Mouse (Mus musculus) embryonic facial prominence, embryonic 12.5 days (tissue): ENCODE measurements at regions not wholly inside any gene's neighbourhood (a gene's known extent, or its start where the extent isn't known, plus 50 kb on each side); places are given as distances from the start of the nearest gene placed in this dataset.
"Not testable (repeated sequence)": the region's sequence is repeated elsewhere in the genome, so short reads cannot be mapped to it uniquely, and the experiment has no call there.

Source experiments
- ATAC-seq: fragments of 200-750 bp; cut with Nextera tagmentation; 2 replicates; pipeline ENCODE4 v1.8.0; 2017; ENCODE audit not compliant: insufficient number of reproducible peaks, insufficient read depth, low FRiP score, low TSS enrichment
- H3K27ac ChIP-seq: fragments of 300-500 bp; sonication (generic); 2 replicates; pipeline ENCODE4 v1.5.1; 2016; ENCODE audit warnings: mild to moderate bottlenecking
- H3K27me3 ChIP-seq: fragments of 300-500 bp; sonication (generic); 2 replicates; pipeline ENCODE4 v1.6.1; 2016; ENCODE audit warnings: mild to moderate bottlenecking, moderate library complexity
- H3K36me3 ChIP-seq: fragments of 300-500 bp; sonication (generic); 2 replicates; pipeline ENCODE4 v1.6.1; 2016; ENCODE audit warnings: mild to moderate bottlenecking
- H3K4me1 ChIP-seq: fragments of 300-500 bp; sonication (generic); 2 replicates; pipeline ENCODE4 v1.6.1; 2016
- H3K4me2 ChIP-seq: fragments of 300-500 bp; sonication (generic); replicated peaks from 2 replicates; pipeline ENCODE4 v1.6.1; 2016; ENCODE audit warnings: mild to moderate bottlenecking, moderate library complexity
- H3K4me3 ChIP-seq: fragments of 300-500 bp; sonication (generic); 2 replicates; pipeline ENCODE4 v1.5.1; 2016; ENCODE audit warnings: mild to moderate bottlenecking
- H3K9ac ChIP-seq: fragments of 300-500 bp; sonication (generic); 2 replicates; pipeline ENCODE4 v1.6.1; 2016; ENCODE audit warnings: mild to moderate bottlenecking, moderate library complexity
- H3K9me3 ChIP-seq: fragments of 300-500 bp; sonication (generic); 2 replicates; pipeline ENCODE4 v1.6.1; 2016; ENCODE audit warnings: mild to moderate bottlenecking, moderate library complexity
- WGBS: fragments of 180-500 bp; shearing (Covaris S2); methylation state at CpG from one replicate; pipeline ENCODE4 v1.1.7; 2016; 5-methylcytosine and 5-hydroxymethylcytosine counted together

DNA sequence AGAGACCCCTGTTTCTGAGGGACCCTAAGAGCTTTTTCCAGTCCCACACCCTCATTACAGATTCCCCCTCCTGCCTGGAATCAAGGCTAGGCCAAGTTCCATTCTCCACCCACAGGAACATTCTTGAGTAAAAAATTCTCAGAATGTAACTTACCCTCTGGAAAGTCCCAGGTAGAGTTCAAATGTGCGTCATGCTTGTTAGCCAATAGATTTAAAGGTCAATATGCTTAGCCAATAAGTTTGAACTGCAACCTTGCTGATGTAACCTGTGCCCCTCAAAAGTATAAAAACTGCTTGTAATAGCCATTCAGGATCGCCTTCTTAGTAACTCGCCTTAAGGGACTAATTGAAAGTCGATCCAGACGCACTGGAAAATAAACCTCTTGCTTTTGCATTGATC is 77.7 kb upstream of the Thpo start:
- not testable (repeated sequence) for H3K9ac ChIP-seq, H3K36me3 ChIP-seq, H3K27ac ChIP-seq, ATAC-seq, H3K9me3 ChIP-seq, H3K4me2 ChIP-seq, H3K4me3 ChIP-seq, H3K27me3 ChIP-seq, H3K4me1 ChIP-seq
- WGBS: 52% methylated on average over 5 of the region's 5 CpGs

DNA sequence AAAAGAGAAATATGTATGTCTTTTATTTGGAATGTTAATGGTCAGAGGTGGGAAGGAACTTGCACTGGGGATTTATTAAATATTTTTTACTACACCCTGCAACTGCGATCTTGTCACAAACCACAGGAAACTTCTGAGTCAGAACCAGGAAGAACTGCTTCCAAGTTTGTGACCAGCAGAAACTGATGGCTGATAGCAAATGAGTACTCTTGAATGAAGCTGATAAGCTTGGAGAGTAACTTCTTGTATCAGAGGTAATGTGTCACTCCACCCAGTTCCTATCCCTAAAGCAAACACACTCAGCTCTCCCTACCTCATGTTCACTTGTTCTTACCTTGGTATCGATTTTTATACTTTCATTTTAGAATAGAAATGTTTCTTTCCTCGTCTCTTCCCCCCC is 76.0 kb upstream of the Thpo start:
- Histone ChIP-seq H3K4me3 (no peak overlapping the region), H3K36me3 (no peaks in the 10 kb centered on the region), H3K9me3 (no peaks in the 10 kb centered on the region), H3K27ac (no peak overlapping the region), H3K9ac (no peak overlapping the region), H3K4me2 (no peak overlapping the region), H3K27me3 (no peaks in the 10 kb centered on the region), H3K4me1 (peaks cover 2% of the 10 kb centered on the region; the same call in 1 of the 2 replicates)
- no peak for ATAC-seq
- 89% methylated on average over 3 of the region's 3 CpGs for WGBS

- no peak overlapping the region for H3K27ac ChIP-seq
- H3K27me3 ChIP-seq: no peaks in the 10 kb centered on the region
- no peak overlapping the region for H3K4me3 ChIP-seq
- ATAC-seq: no peak
- H3K4me1 ChIP-seq: peaks cover 9% of the 10 kb centered on the region; the same call in 1 of the 2 replicates
- no peaks in the 10 kb centered on the region for H3K9me3 ChIP-seq
- no peaks in the 10 kb centered on the region for H3K36me3 ChIP-seq
- no peak overlapping the region for H3K4me2 ChIP-seq
- H3K9ac ChIP-seq: no peak overlapping the region
- WGBS: 72% methylated on average over 2 of the region's 2 CpGs
Measured at GRCm38 (mm10) chr16:20808263-20808662, 74.0 kb upstream of the Thpo start.

- H3K27me3 ChIP-seq: no peaks in the 10 kb centered on the region
Measured at GRCm38 (mm10) chr16:20806739-20807138, 72.4 kb upstream of the Thpo start.

DNA sequence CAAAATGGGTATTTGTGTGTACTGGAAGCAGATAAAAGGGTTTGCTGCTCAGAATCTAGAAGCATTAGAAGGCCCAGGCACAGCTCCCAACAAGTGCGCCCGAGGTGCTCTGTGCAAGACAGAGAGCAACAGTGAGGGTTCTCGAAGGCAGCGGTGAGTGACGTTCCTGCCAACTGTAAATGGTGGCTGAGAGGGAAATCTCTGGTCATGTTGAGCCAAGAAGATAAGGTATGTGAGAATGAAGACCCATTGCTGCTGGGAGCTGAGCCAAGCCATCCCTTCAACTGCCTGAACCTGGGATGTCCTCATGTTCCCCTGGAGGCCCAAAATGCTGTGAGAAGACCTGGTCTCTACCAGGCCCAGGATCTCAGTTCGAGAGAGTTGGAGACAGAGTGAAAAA is 71.5 kb upstream of the Thpo start:
- no peaks in the 10 kb centered on the region for H3K27me3 ChIP-seq
- no peak overlapping the region for H3K9ac ChIP-seq
- H3K27ac ChIP-seq: no peak overlapping the region
- WGBS: 83% methylated on average over 6 of the region's 6 CpGs
- no peak overlapping the region for H3K4me3 ChIP-seq
- no peak for ATAC-seq
- H3K4me2 ChIP-seq: no peak overlapping the region
- peaks cover 9% of the 10 kb centered on the region; the same call in 1 of the 2 replicates for H3K4me1 ChIP-seq
- no peaks in the 10 kb centered on the region for H3K36me3 ChIP-seq
- no peaks in the 10 kb centered on the region for H3K9me3 ChIP-seq

More at GRCm38 (mm10) chr16:20806739-20807138, 72.4 kb upstream of the Thpo start:
- 84% methylated on average over 7 of the region's 7 CpGs for WGBS
- peaks cover 9% of the 10 kb centered on the region; the same call in 1 of the 2 replicates for H3K4me1 ChIP-seq
- ATAC-seq: no peak
- no peak overlapping the region for H3K9ac ChIP-seq
- no peak overlapping the region for H3K4me2 ChIP-seq
- H3K27ac ChIP-seq: no peak overlapping the region
- no peaks in the 10 kb centered on the region for H3K36me3 ChIP-seq
- H3K4me3 ChIP-seq: no peak overlapping the region
- no peaks in the 10 kb centered on the region for H3K9me3 ChIP-seq

DNA sequence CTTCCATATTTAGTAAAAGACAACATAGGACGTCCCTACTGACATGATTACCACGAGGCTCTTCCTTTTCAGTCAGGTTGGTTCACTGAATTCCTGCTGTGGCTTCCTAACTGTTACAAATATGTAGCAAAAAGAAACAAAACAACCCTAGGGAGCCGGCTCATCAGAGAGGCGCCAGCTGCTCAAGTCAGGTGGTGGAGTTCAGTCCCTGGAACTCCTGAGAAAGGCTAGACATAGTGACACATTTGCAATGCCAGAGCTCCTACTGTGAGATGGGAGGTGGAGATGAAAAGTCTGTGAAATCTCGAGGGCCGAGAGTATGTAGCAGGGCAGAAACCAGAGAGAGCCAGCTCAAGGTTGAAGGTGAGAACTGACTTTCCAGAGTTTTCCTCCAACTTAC is 70.8 kb upstream of the Thpo start:
- Histone ChIP-seq H3K9me3 (no peaks in the 10 kb centered on the region), H3K27me3 (no peaks in the 10 kb centered on the region), H3K4me2 (peak overlapping the region; percentile 48), H3K36me3 (no peaks in the 10 kb centered on the region), H3K4me1 (peaks cover 9% of the 10 kb centered on the region; the same call in 1 of the 2 replicates), H3K27ac (peak overlapping the region; percentile 82), H3K4me3 (no peak overlapping the region), H3K9ac (peak overlapping the region; percentile 43; the same call in 1 of the 2 replicates)
- no peak for ATAC-seq
- WGBS: 6% methylated on average over 6 of the region's 6 CpGs

DNA sequence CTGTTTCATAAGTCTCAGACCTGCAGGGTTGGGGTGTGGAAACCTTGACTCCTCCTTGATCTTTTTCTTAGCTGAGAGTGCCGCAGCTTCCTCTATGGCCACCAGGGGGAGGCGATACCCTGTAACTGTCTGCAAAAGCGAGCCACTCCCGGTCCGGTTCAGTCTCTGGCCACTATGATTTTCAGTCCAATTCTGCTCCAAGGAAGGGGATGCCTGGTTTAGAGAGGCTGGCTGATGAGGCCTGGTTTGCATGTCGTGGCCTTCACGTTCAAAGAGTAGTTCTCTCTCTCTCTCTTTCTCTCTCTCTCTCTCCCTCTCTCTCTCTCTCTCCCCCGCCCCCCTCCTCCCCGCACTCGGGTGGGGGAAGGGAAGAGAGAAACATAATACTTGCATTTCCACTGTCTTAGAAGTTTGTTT is 70.3 kb upstream of the Thpo start:
- H3K36me3 ChIP-seq: no peaks in the 10 kb centered on the region
- peak overlapping the region; percentile 48 for H3K4me2 ChIP-seq
- no peaks in the 10 kb centered on the region for H3K9me3 ChIP-seq
- H3K27me3 ChIP-seq: no peaks in the 10 kb centered on the region
- peak overlapping the region; percentile 26 for H3K4me3 ChIP-seq
- peak; percentile 69; the same call in 1 of the 2 replicates for ATAC-seq
- H3K4me1 ChIP-seq: peaks cover 9% of the 10 kb centered on the region; the same call in 1 of the 2 replicates
- H3K27ac ChIP-seq: peak overlapping the region; percentile 82
- 0% methylated on average over 8 of the region's 10 CpGs for WGBS
- peak overlapping the region; percentile 43; the same call in 1 of the 2 replicates for H3K9ac ChIP-seq

- Histone ChIP-seq H3K9ac (no peak overlapping the region), H3K9me3 (no peaks in the 10 kb centered on the region), H3K27ac (no peak overlapping the region), H3K4me2 (no peak overlapping the region), H3K27me3 (no peaks in the 10 kb centered on the region), H3K4me3 (no peak overlapping the region), H3K36me3 (no peaks in the 10 kb centered on the region), H3K4me1 (peaks cover 9% of the 10 kb centered on the region; the same call in 1 of the 2 replicates)
- WGBS: 68% methylated on average over 7 of the region's 7 CpGs
- ATAC-seq: no peak; the same call in 1 of the 2 replicates
Measured at GRCm38 (mm10) chr16:20803278-20803930, 69.1 kb upstream of the Thpo start.

DNA sequence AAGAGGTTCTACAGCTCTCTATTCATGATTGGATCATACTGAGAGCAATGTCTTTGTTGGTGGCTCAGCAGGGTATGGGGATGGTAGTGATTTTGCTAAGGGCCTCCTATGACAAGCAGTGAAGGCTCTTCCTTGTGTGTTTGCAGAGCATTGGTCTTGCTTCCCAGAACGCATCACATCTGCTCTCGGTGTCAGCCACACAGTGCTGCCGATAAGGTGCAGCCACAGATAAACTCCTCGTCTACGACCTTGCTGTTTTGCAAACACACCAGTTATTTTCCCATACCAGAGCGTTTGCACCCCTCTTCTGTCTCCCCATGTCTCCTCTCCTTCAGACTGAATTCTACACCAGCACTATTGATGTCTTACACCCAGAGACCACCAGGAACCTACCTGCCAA is 68.4 kb upstream of the Thpo start:
- Histone ChIP-seq H3K36me3 (no peaks in the 10 kb centered on the region), H3K9ac (no peak overlapping the region), H3K27ac (no peak overlapping the region), H3K4me3 (no peak overlapping the region), H3K4me1 (peaks cover 9% of the 10 kb centered on the region; the same call in 1 of the 2 replicates), H3K27me3 (no peaks in the 10 kb centered on the region), H3K4me2 (no peak overlapping the region), H3K9me3 (no peaks in the 10 kb centered on the region)
- no peak for ATAC-seq
- 85% methylated on average over 6 of the region's 6 CpGs for WGBS

DNA sequence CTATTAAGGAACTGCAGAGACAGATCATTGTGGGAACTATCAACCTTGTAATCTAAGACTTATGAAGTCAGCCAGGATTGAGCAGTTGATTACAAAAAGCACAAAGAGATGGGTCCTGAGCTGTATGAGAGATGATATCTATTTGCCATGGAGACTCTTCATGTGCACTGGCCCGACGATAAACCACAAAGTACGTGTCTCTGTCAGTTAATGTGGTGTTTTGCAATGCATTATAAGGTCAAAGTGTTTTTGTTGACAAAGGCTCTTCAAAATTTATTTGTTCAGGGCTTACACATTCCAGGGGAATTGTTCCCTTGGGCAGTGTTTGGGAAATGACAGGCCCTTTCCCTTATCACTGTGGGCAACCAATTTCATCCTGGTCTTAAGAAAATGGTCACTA is 65.7 kb upstream of the Thpo start:
- no peaks in the 10 kb centered on the region for H3K9me3 ChIP-seq
- no peak overlapping the region for H3K4me2 ChIP-seq
- H3K9ac ChIP-seq: no peak overlapping the region
- no peaks in the 10 kb centered on the region for H3K36me3 ChIP-seq
- H3K4me3 ChIP-seq: no peak overlapping the region
- 80% methylated on average over 3 of the region's 3 CpGs for WGBS
- H3K27me3 ChIP-seq: no peaks in the 10 kb centered on the region
- peaks cover 4% of the 10 kb centered on the region; the same call in 1 of the 2 replicates for H3K4me1 ChIP-seq
- ATAC-seq: no peak
- no peak overlapping the region for H3K27ac ChIP-seq

DNA sequence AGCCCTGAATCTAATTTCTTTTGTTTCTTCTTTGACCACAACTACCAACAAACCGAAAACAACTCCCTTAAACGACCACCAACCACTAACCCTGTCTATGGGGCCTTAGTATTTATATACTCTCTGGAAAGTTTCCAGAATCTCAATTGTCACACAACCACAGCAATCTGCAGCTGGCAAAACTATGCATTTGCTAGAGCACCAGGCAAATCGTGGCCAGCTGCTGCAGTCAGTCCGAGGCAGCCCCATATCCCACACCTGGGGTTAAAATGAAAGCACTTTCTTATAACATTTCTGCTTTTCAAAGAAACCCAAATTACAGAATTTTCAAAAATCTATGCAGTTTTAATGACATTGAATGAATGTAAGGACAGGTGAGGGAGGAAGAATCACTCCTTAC is 63.8 kb upstream of the Thpo start:
- WGBS: 47% methylated on average over 4 of the region's 4 CpGs
- Histone ChIP-seq H3K27me3 (no peaks in the 10 kb centered on the region), H3K4me1 (no peaks in the 10 kb centered on the region), H3K36me3 (no peaks in the 10 kb centered on the region), H3K4me3 (no peak overlapping the region), H3K27ac (no peak overlapping the region), H3K9me3 (no peaks in the 10 kb centered on the region), H3K9ac (no peak overlapping the region), H3K4me2 (no peak overlapping the region)
- no peak for ATAC-seq

- WGBS: 72% methylated on average over 1 of the region's 1 CpGs
- ATAC-seq: no peak
- Histone ChIP-seq H3K4me3 (no peak overlapping the region), H3K4me1 (no peaks in the 10 kb centered on the region), H3K4me2 (no peak overlapping the region), H3K9ac (no peak overlapping the region), H3K9me3 (no peaks in the 10 kb centered on the region), H3K36me3 (no peaks in the 10 kb centered on the region), H3K27me3 (no peaks in the 10 kb centered on the region), H3K27ac (no peak overlapping the region)
Measured at GRCm38 (mm10) chr16:20794721-20795120, 60.4 kb upstream of the Thpo start.
